Mouse (Mus musculus) adrenal gland (tissue): Measurements from ENCODE around the gene Syngr4.

Experiments used
- intact Hi-C: fragments of 180-260 bp; cut with DNase I; formaldehyde crosslinking; loops from one replicate; pipeline ENCODE4 v1.15.1; 2025
- long read RNA-seq, 2 experiments: library from polyadenylated mRNA; unstranded; transcript quantifications; one replicate each; pipeline ENCODE4 v2.0.0; 2020; ENCODE audit warnings: borderline replicate concordance in 1 of 2; ENCODE audit not compliant: insufficient replicate concordance in 1 of 2

Gene Syngr4
- long read RNA-seq, experiment 1, result 0 reads
- long read RNA-seq, experiment 2, result 0 reads

DNA sequence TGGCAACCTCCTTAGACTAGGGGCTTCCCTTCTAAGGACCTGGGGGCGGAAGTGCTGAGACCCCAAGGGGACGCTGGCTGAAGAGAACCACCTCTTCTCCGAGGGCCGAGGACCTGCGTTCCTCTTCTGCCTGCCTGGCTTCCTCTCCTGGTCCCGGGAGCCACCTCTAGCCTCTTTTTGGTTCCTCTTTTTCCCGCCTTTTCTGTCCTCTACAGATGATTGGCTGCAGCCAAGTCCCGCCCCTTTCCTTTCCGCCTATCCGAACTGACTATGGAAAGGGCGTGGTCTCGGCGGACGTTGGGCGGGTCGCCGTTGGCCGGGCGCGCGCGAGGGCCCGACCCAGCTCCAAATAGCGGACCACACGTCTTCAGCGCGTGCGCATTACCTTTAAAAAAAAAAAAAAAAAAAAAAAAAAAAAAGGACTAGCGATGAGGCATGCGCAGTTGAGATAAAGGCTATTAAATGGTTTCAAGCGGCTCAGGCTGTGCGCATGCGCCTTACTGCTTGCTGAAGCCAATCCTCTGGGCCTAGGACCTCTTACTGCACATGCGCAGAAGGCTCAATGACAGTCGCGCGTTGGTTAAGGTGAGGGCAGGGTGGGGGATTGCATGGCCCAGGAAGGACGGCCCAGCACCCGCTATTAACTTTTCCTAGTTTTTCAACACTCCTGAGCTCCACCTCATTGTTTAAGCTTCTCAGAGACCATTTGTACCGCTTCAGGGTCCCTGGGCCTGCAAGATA is at the start of gene Syngr4, which contains the start of gene Tmem143:
TSS of gene Syngr4 (minus strand) at position 198 of the 741 bp plus-strand sequence.
TSS of gene Tmem143 (plus strand) at position 425 of the 741 bp plus-strand sequence.
- intact Hi-C loops, result no loop called here

DNA sequence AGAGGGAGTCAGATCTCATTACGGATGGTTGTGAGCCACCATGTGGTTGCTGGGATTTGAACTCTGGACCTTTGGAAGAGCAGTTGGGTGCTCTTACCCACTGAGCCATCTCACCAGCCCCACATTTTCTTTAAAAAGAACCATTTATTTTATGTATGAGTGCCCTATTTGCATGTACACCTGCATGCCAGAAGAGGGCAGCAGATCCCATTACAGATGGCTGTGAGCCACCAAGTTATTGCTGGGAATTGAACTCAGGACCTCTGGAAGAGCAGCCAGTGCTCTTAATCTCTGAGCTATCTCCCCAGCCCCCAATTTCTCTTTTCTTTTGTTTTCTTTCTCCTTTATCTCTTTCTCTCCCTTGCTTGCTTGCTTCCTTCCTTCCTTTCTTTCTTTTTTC is 46.8 kb upstream of the Syngr4 start:
- intact Hi-C loops, result loop anchor here (2.0 kb wide), 1 partner anchor 66 kb away; no protein-coding TSS in a partner anchor

DNA sequence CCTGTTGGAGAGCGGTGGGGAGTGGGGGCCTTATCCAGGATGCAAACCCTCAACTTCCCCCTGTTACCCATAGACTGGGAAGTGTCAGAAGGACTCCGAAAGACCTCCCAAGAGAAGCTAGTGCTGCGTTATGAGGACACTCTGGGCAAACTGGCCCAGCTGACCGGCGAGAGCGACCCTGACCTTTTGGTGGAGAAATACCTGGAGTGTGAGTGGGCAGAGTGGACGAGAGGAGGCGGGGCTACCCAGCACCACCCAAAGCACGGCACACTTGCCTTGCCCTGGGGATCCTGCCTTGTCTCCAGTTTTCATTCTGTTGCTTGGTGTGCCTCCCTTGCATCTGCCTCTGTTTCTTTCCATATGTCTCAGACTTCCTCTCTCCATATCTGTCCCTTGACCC is 45.5 kb upstream of the Syngr4 start:
- intact Hi-C loops, result loop anchor here (2.0 kb wide), 1 partner anchor 67 kb away; no protein-coding TSS in a partner anchor

DNA sequence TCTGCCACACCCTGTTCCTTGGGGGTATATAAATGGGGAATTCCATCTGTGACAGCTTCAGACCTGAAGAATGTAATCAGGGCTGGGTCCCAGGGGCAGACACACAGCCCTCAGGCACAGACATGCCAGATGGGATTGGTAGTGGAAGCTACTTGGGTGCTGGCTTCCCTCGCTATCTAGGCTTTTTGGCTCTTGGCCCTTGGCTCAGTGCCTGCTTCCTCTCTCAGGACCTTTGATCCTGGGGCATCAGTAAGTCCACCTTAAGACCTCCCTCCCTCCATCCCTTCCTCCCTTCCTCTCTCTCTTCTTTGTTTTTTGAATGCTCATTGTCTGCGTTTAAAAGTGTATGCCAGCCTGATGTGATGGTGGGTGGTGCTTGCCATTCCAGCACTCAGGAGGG is 43.3 kb upstream of the Syngr4 start:
- intact Hi-C loops, result loop anchor here (5.0 to 10.0 kb wide), 2 partner anchors 135 to 203 kb away; no protein-coding TSS in a partner anchor

GRCm38 (mm10) chr7:45935114-45935513 is 38.6 kb upstream of the Syngr4 start:
- intact Hi-C loops, result loop anchor here (2.0 to 10.0 kb wide), 3 partner anchors 62 to 198 kb away; partner anchors contain the start of gene Kdelr1

DNA sequence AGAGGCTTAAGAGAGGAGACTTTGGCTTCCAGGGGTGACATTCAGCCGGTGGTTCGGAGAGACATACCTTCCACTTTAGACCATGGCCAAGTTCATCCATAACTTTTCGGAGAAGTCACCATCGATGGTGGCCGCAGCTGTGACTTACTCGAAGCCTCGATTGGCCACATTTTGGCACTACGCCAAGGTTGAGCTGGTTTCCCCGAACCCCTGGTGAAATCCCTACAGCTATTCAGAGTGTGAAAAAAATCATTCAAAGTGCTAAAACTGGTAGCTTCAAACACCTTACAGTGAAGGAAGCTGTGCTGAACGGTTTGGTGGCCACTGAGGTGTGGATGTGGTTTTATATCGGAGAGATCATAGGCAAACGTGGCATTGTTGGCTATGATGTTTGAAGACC is 37.3 kb upstream of the Syngr4 start:
- intact Hi-C loops, result loop anchor here (2.0 to 10.0 kb wide), 2 partner anchors 61 to 129 kb away; partner anchors contain the start of gene Kdelr1

GRCm38 (mm10) chr7:45929688-45930087 is 33.2 kb upstream of the Syngr4 start:
- intact Hi-C loops, result loop anchor here (10.0 kb wide), 1 partner anchor 125 kb away; no protein-coding TSS in a partner anchor

GRCm38 (mm10) chr7:45928626-45929295 is 32.2 kb upstream of the Syngr4 start:
- intact Hi-C loops, result no loop called here

GRCm38 (mm10) chr7:45924429-45924816 is 27.9 kb upstream of the Syngr4 start:
- intact Hi-C loops, result no loop called here

DNA sequence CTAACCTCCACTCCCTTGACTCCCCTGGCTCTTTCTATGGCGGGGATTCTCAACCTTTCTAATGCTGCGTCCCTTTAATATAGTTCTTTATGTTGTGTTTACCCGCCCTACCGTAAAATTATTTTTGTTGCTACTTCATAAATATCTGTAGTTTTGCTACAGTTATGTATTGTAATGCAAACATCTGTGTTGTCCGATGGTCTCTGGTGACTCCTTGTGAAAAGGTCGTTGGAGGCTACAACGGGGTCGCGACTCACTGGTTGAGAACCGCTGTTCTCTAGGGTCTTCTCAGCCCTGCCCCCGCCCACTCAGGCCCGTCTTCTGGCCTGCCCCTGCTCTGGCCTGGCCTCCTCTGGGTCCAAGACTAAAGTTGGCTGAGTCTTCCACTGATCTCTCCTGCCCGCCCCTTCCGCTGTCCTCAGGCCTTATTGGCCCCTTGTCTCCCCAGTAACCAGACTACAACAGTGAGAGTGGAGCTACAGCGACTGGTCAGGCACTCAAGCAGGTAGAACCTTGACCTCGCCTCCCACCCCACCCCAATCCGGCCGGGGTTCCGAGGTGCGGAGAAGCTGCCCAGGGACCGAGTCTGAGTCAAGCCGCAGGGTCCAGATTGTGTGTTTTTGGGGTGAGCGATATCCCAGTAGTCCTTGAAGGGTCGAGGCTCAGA is 27.4 kb upstream of the Syngr4 start, which contains the start of gene Ccdc114:
TSS of gene Ccdc114 (plus strand) at position 311 of the 667 bp plus-strand sequence.
- intact Hi-C loops, result no loop called here

DNA sequence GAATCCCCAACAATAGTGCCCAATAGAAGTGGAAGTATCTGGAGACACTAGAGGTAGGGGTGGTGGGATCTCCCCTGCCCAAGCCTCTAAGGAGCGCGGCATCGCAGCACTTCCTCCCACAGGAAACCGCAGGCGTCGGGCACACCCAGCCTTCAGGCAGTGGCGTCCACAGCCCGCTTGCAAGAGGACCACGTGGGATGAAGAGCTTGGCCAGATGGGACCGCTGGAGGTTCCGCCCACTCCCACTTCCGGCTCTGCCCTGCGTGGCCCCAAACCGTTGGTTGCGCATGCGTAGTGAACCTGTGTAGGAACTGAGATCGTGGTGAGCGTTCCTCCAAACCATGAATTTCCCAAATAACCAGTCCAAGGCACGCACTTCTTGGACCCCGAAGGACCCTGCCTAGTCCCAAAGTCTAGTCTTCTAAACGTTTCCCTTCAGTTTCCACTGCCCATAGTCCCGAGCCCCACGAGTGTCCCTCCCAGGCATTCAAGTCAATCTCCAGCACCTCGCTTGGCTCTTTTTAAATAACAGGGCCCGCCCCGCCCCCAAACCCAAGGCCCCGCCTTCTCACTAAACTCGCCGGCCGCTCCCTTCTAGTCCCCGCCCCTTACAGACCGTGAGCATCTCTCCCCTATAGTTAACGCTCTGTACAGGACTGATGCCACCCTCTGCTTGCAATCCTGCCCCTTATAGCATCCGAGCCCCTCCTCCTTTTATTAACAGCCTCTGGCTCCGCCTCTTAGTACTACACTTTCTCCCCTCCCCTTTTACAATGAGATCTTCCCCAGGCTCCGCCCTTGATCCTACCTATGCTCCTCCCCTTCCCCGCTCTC is 26.6 kb upstream of the Syngr4 start:
- intact Hi-C loops, result no loop called here

GRCm38 (mm10) chr7:45921950-45922600 is 25.6 kb upstream of the Syngr4 start:
- intact Hi-C loops, result no loop called here

DNA sequence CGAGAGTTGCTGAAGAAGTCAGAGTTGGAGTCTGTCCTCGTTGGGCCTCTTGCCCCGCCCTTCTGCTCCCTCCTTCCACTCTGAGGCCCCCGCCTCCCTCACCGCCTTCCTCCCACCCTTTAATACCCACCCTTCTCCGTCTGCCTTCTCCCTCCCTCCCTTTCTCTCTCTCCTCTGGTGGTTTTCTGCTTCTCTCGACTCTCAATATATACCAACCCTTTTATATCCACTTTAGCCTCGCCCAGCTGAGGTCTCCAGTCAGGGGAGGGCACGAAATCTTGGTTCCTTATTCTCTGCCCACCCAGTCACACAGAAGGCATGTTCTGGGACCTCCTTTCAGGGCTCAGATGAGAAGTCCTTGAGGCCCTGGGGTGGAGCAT is 24.7 kb upstream of the Syngr4 start, which contains the start of gene Emp3:
TSS of gene Emp3 (minus strand) at position 163 of the 380 bp plus-strand sequence.
- intact Hi-C loops, result no loop called here

DNA sequence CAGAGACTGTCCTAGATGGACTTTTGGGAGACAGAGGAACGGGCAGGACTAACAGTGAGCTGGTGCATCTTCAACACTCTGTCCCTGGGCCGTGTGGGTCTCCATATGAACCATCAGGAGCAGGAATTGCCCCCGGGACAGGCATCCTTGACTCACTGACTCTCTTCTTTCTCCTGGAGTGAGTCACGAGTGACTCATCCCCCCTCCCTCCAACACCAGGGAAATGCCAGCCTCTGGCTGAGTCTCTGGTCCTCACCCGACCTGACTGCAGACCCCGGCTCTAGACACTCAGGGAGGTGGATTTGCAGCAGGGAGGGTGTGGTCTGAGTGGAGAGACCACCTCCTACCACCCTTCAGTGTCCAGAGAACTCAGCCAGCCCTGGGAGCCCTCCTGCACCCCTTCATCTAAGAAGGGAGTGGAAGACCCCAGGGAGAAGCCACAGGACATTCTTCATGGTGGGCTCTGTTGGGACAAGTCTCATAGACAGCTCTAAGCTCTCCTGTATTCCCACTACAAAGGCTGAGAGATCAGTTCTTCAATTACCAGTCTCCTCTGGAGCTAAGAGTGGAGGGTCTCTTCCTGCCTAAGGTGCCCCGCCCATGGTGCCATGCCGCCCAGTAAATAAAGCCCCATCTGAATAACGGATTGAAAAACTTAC is 24.2 kb upstream of the Syngr4 start:
- intact Hi-C loops, result no loop called here

GRCm38 (mm10) chr7:45919761-45920160 is 23.2 kb upstream of the Syngr4 start:
- intact Hi-C loops, result no loop called here

- intact Hi-C loops, result no loop called here
Observed at GRCm38 (mm10) chr7:45919083-45919671, 22.7 kb upstream of the Syngr4 start.

GRCm38 (mm10) chr7:45917926-45918325 is 21.4 kb upstream of the Syngr4 start:
- intact Hi-C loops, result no loop called here

DNA sequence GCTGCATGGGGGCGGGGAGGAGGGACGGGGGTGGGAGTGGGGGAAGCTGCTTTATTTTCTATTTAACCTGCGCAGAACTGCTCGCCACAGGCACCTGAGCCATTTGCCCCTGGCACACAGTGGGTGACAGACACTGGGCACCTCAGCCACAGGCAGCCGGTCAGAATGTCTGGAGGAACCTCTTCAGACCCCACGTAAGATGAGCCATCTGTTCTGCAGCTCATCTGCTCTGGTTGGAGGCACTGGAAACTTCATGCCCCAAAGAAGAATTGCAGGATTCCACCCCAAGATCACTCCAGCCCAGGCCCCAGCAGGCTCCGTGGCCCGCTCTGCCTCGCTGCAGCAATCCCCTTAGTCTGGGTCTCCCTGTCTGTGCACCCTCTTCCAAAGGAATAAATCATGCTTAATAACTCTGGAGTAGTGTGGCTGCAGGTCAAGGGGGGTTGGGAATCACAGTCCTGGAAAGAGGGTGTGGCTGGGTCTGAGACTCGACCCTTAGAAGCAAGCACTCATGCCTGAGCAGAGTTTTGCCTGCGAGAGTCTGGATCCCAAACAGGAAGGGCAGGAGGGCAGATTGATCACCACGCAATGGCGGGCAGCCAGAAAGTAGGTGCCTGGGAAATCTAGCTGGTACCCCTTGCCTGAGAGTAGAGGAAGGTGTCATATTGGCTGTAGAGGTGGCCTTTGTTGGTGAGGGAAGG is 20.6 kb upstream of the Syngr4 start:
- intact Hi-C loops, result no loop called here
